Mouse (Mus musculus) stomach, embryonic 14.5 days (tissue): ENCODE measurements around the gene Gpc3. TPM values are rescaled to one million over a fixed set of nuclear protein-coding genes. Genes with fewer than 3 reads are reported as not detected.

Experiments used
- ATAC-seq: fragments of 200-750 bp; cut with Nextera tagmentation; 2 replicates; pipeline ENCODE4 v1.8.0; 2017; ENCODE audit warnings: low read depth, moderate TSS enrichment; ENCODE audit not compliant: insufficient number of reproducible peaks, insufficient read depth, low FRiP score
- H3K27ac ChIP-seq: fragments of 300-500 bp; sonication (generic); 2 replicates; pipeline ENCODE4 v1.5.1; 2014; ENCODE audit warnings: mild to moderate bottlenecking, low read length, moderate library complexity, mixed read lengths
- H3K27me3 ChIP-seq: fragments of 300-500 bp; sonication (generic); 2 replicates; pipeline ENCODE4 v1.6.1; 2014; ENCODE audit warnings: low read length, control low read depth, mixed read lengths; ENCODE audit not compliant: control insufficient read depth, insufficient read depth
- H3K36me3 ChIP-seq: fragments of 300-500 bp; sonication (generic); 2 replicates; pipeline ENCODE4 v1.6.1; 2014; ENCODE audit warnings: mild to moderate bottlenecking, control low read depth, low read length, moderate library complexity, mixed read lengths; ENCODE audit not compliant: control insufficient read depth, insufficient read depth
- H3K4me1 ChIP-seq: fragments of 300-500 bp; sonication (generic); 2 replicates; pipeline ENCODE4 v1.6.1; 2014; ENCODE audit warnings: low read length, control low read depth, mixed read lengths; ENCODE audit not compliant: control insufficient read depth, insufficient read depth
- H3K4me2 ChIP-seq: fragments of 300-500 bp; sonication (generic); replicated peaks from 2 replicates; pipeline ENCODE4 v1.6.1; 2014; ENCODE audit warnings: low read depth, low read length, control low read depth
- H3K4me3 ChIP-seq: fragments of 300-500 bp; sonication (generic); 2 replicates; pipeline ENCODE4 v1.5.1; 2014; ENCODE audit warnings: low read depth, low read length, control low read depth
- H3K9ac ChIP-seq: fragments of 300-500 bp; sonication (generic); replicated peaks from 2 replicates; pipeline ENCODE4 v1.6.1; 2014; ENCODE audit warnings: low read depth, mild to moderate bottlenecking, control low read depth, low read length, moderate library complexity, mixed read lengths
- H3K9me3 ChIP-seq: fragments of 300-500 bp; sonication (generic); 2 replicates; pipeline ENCODE4 v1.6.1; 2016; ENCODE audit warnings: low read depth, low read length, control low read depth; ENCODE audit not compliant: control insufficient read depth
- WGBS: fragments of 180-500 bp; shearing (Covaris S2); extraction: QIAGEN DNeasy Blood & Tissue Kit; methylation state at CpG from one replicate; pipeline ENCODE4 v1.1.7; 2014; 5-methylcytosine and 5-hydroxymethylcytosine counted together
- polyA plus RNA-seq: library from polyadenylated mRNA; unstranded; fragments of >200 nt; fragmentation: Nextera tagmentation; extraction: Ambion mirVana; gene quantifications from 2 replicates; pipeline ENCODE4 v1.2.1, GENCODE M21; 2014

Gpc3 gene
- polyA plus RNA-seq, 1 experiment from 2014 or later = 750 TPM

DNA sequence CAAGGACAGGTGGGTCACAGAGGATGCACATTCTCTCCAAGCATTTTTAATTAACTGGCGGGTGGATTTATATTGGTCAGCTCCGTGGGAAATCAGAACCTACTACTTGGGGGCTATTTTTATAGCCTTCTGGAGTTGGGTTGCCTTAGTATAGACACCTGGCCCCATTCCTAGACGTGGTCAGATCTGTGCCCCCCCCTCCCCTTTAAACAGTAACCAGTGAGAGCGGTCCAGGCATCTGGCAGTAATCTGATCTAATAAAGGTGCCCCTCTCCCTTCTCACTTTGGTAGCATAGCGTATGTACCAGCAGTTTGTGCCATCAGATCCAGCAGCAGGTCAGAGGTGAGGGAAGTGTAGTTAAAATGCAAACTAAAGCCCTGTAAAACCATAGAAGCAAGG lies 76.5 kb downstream of the Gpc3 start:
- Histone ChIP-seq H3K9me3 (no peaks in the 10 kb centered on the region), H3K36me3 (no peaks in the 10 kb centered on the region), H3K4me2 (no peak overlapping the region), H3K9ac (no peak overlapping the region), H3K27ac (no peak overlapping the region), H3K4me3 (no peak overlapping the region), H3K27me3 (no peaks in the 10 kb centered on the region), H3K4me1 (no peaks in the 10 kb centered on the region)
- no peak for ATAC-seq
- WGBS = 65% methylated on average over 5 of the region's 5 CpGs

DNA sequence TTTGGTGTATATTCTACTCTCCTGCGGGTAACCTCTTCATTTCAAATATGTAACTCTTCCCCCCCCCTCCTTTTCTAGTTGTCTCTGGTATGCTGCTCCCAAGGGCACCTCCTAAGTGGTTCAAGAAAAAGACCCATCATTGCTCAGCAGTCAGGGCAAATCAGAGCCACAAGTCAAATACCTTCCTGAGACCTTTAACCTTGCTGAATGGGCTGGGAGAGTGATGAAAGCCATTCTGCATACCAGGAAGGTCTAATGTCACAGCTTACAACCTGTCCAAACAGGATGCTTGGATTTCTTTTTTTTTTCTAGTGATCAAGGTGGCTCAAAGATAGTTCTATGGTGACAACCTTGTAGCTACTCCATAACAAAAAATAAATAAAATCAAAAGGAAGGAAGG lies 80.0 kb downstream of the Gpc3 start:
- WGBS = 58% methylated on average over 1 of the region's 1 CpGs
- no peak overlapping the region for H3K9ac ChIP-seq
- H3K27ac ChIP-seq = no peak overlapping the region
- H3K4me2 ChIP-seq = no peak overlapping the region
- H3K4me1 ChIP-seq = no peaks in the 10 kb centered on the region
- H3K4me3 ChIP-seq = no peak overlapping the region
- H3K36me3 ChIP-seq = no peaks in the 10 kb centered on the region
- H3K27me3 ChIP-seq = no peaks in the 10 kb centered on the region
- no peaks in the 10 kb centered on the region for H3K9me3 ChIP-seq
- ATAC-seq = no peak

DNA sequence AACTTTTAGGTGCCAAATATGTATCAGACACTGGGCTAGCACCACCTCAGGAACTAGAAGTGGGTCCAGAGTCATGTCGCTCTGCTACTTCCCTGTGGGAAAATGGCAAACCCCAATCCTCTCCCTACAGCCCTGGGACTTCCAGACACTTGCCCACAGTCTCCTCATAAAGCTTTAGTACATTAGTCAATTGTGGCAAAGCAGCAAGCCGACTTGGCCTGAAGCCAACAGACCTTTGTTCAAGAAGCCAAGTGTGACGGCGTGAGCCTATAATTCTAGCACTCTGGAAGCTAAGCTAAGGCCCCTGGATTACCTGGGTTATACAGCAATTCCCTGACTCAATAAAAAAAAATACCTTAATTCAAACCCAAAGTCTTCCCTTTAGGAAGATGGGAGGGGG lies 80.7 kb downstream of the Gpc3 start:
- H3K36me3 ChIP-seq = no peaks in the 10 kb centered on the region
- H3K4me3 ChIP-seq = no peak overlapping the region
- 58% methylated on average over 4 of the region's 4 CpGs for WGBS
- no peak overlapping the region for H3K27ac ChIP-seq
- ATAC-seq = no peak
- no peak overlapping the region for H3K9ac ChIP-seq
- H3K4me2 ChIP-seq = no peak overlapping the region
- H3K27me3 ChIP-seq = no peaks in the 10 kb centered on the region
- no peaks in the 10 kb centered on the region for H3K4me1 ChIP-seq
- H3K9me3 ChIP-seq = no peaks in the 10 kb centered on the region

DNA sequence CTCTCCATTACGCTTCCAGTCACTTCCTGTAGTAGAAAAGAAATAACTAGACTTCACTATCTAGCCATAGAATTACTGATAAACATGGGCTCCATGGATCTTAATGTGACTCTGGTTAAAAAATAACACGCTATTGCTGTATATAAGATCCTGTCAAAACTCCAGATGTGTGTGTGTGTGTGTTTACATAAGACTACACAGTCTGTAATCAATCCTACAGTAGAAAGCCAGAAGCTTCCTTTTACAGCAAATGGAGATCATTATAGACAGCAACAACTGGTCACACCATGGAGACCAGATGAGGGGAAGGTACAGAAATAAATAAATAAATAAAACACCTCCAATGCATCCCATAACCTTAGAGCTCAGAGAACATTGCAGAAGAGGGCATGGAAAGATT lies 81.6 kb downstream of the Gpc3 start:
- no peak for ATAC-seq
- no peak overlapping the region for H3K4me2 ChIP-seq
- H3K4me3 ChIP-seq = no peak overlapping the region
- H3K27me3 ChIP-seq = no peaks in the 10 kb centered on the region
- peak overlapping the region; percentile 44; the same call in 1 of the 2 replicates for H3K27ac ChIP-seq
- H3K36me3 ChIP-seq = no peaks in the 10 kb centered on the region
- 44% methylated on average over 2 of the region's 2 CpGs for WGBS
- H3K9ac ChIP-seq = no peak overlapping the region
- no peaks in the 10 kb centered on the region for H3K9me3 ChIP-seq
- no peaks in the 10 kb centered on the region for H3K4me1 ChIP-seq

DNA sequence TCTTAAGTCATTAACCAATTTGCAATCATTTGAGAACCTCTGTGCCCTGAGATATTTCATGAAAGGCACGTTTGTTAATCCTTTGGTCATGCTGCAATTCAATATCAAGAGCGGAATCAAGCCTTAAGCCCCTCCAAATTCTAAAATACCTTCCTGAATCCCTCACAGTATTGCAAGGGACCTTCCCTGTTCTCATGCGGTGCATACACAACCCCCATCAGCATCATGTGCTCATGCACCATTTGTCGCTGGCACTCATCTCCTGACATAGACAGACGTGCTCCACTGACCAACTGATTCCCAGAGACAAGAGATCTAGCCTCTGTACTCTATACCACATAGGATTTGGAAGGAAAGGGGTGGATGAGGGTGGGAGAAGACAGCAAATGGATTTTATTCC lies 87.7 kb downstream of the Gpc3 start:
- no peak overlapping the region for H3K27ac ChIP-seq
- H3K27me3 ChIP-seq = no peaks in the 10 kb centered on the region
- ATAC-seq = no peak
- no peak overlapping the region for H3K9ac ChIP-seq
- 79% methylated on average over 5 of the region's 5 CpGs for WGBS
- H3K4me3 ChIP-seq = no peak overlapping the region
- H3K36me3 ChIP-seq = no peaks in the 10 kb centered on the region
- H3K9me3 ChIP-seq = no peaks in the 10 kb centered on the region
- H3K4me2 ChIP-seq = no peak overlapping the region
- no peaks in the 10 kb centered on the region for H3K4me1 ChIP-seq

DNA sequence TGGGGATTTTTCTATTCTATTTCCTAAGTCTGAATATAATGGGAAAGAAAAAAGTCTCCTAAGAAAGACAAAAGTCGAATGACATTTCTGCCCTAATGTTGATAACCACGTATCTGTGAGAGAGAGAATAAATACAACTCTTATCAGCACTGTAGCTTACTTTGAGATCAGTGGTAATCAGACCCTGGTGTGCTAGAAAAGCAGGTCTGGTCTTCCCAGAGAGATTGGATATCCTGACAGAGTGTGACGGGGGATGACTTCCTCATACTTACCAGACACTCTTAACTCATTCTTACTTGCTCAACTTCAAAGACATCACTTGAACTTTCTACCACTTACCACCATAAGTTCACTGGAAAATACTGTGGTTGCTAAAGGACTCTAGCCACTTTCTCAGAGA lies 88.6 kb downstream of the Gpc3 start:
- no peaks in the 10 kb centered on the region for H3K4me1 ChIP-seq
- no peak overlapping the region for H3K27ac ChIP-seq
- no peaks in the 10 kb centered on the region for H3K36me3 ChIP-seq
- no peak overlapping the region for H3K9ac ChIP-seq
- no peak overlapping the region for H3K4me3 ChIP-seq
- no peak overlapping the region for H3K4me2 ChIP-seq
- ATAC-seq = no peak
- WGBS = 63% methylated on average over 3 of the region's 3 CpGs
- H3K27me3 ChIP-seq = no peaks in the 10 kb centered on the region
- H3K9me3 ChIP-seq = no peaks in the 10 kb centered on the region

DNA sequence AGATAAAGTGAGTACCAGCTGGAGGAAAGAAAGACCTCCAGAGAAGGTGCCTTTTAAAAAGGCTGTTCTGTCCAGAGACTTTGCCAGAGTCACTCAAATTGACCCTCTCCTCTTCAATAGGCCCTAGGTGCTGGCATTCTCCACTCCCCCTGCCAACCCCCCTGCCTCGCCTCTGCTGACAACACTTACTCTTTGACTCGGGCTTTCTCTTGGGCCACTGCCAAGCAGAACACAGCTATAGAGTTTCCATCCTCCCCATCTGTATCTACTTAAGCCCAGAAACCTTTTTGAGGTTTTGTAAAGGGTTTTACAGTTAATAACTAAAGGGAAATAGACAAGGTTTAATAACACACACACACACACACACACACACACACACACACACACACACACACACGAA lies 99.2 kb downstream of the Gpc3 start:
- no peaks in the 10 kb centered on the region for H3K36me3 ChIP-seq
- no peak; the same call in 1 of the 2 replicates for ATAC-seq
- H3K4me3 ChIP-seq = no peak overlapping the region
- H3K9ac ChIP-seq = no peak overlapping the region
- WGBS = 38% methylated on average over 3 of the region's 3 CpGs
- no peaks in the 10 kb centered on the region for H3K27me3 ChIP-seq
- H3K9me3 ChIP-seq = no peaks in the 10 kb centered on the region
- no peak overlapping the region for H3K27ac ChIP-seq
- H3K4me1 ChIP-seq = no peaks in the 10 kb centered on the region
- H3K4me2 ChIP-seq = no peak overlapping the region

DNA sequence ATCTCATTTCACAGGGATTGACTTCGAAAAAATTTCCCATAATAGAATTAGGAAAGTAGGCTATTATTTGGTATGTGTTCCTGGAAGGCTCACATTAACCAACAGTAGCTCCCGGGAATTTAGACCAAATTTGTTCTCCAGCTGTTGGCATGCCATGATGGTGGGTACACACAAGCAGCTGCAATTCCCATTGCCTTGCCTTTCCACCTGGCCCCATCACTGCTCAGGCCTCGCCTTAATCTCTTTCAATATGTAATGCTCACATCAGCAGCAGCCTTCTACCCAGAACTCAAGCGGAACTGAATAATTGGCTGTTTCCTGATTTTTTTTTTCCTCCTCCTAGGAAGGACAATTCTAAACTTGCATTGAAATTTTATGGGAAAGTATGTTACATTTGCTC lies 102.6 kb downstream of the Gpc3 start:
- Histone ChIP-seq H3K27ac (no peak overlapping the region), H3K9ac (no peak overlapping the region), H3K27me3 (no peaks in the 10 kb centered on the region), H3K4me1 (no peaks in the 10 kb centered on the region), H3K4me2 (no peak overlapping the region), H3K36me3 (no peaks in the 10 kb centered on the region), H3K4me3 (no peak overlapping the region), H3K9me3 (no peaks in the 10 kb centered on the region)
- 85% methylated on average over 4 of the region's 4 CpGs for WGBS
- no peak for ATAC-seq

DNA sequence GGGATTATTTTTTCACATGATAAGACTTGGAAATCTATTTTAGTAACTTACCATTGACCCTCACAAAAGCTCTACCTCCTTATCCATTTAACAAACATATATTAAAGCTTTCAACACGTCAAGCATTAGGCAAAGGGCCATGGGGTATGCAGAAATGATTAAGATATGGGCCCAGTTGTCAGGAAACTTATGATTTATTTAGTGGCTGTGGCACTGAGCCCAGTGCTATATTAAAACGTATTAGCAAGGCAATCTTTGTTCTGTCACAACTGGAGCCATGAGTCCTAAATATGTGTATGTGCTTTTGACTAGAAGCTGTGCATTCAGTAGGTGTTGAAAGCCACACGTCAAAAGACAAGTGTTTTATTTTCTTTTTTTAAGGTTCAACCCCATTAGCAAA lies 109.9 kb downstream of the Gpc3 start:
- Histone ChIP-seq H3K4me2 (no peak overlapping the region), H3K27ac (no peak overlapping the region), H3K4me3 (no peak overlapping the region), H3K9me3 (no peaks in the 10 kb centered on the region), H3K27me3 (no peaks in the 10 kb centered on the region), H3K36me3 (no peaks in the 10 kb centered on the region), H3K4me1 (no peaks in the 10 kb centered on the region), H3K9ac (no peak overlapping the region)
- 34% methylated on average over 3 of the region's 3 CpGs for WGBS
- no peak for ATAC-seq
